Mouse (Mus musculus) spleen, postnatal 10 days (tissue): ENCODE data around the gene Bcas2.
"Not testable (repeated sequence)": the region's sequence is repeated elsewhere in the genome, so short reads cannot be mapped to it uniquely, and the experiment has no call there.

Source experiments
- DNase-seq, 2 experiments: peaks; one replicate each; pipeline ENCODE4 v3.0.0; 2021 to 2022; ENCODE audit warnings: low spot score in 2 of 2

Bcas2 gene

GRCm38 (mm10) chr3:103214593-103215285, 43.3 kb downstream of the Bcas2 start:
- DNase-seq: no peak

GRCm38 (mm10) chr3:103215399-103215798, 43.9 kb downstream of the Bcas2 start:
- DNase-seq: not testable (repeated sequence)

GRCm38 (mm10) chr3:103221435-103221834, 50.0 kb downstream of the Bcas2 start:
- no peak for DNase-seq

DNA sequence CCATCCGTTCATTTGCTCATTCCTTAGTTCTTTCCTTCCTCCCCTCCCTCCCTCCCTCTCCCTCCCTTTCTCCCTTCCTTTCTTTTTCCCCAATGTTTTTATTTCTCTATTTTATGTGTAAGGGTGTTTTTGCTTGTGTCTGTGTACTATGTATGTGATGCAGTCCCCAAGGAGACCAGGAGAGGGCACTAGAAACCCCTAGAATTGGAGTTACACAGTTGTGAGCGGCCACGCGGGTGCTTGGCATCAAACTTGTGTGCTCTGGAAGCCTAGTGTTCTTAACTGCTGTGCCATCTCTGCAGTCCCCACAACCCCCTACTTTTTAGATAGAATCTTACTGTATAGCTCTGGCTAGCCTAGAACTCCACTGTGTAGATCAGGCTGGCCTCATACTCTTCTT, 52.3 kb downstream of the Bcas2 start:
- peak; percentile 22 to 51 for DNase-seq

DNA sequence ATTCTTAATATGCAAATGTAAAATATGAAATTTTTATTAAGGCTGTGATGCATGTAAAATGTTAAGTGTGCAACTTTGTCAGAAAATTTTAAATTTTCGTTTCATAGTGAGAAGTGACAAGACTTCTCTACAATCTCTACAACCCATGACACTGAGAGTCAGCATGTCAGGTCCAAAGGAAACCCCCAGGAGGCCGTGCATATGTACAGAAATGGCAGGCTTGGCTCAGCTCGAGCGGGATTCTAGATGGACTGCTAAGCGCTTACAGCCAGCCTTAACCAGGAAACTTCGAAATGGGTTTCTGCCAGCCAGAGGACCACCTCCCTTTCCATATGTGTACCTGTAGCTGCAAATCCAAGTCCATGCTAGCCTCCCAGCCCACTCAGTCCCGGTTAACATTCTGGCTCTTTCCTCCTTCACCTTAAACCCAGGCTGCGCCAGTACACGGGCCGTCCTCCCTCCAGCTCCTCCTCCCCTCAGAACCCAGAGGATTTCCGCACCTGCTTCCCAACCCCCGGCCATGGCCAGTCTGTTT, 52.8 kb downstream of the Bcas2 start:
- DNase-seq: no peak

DNA sequence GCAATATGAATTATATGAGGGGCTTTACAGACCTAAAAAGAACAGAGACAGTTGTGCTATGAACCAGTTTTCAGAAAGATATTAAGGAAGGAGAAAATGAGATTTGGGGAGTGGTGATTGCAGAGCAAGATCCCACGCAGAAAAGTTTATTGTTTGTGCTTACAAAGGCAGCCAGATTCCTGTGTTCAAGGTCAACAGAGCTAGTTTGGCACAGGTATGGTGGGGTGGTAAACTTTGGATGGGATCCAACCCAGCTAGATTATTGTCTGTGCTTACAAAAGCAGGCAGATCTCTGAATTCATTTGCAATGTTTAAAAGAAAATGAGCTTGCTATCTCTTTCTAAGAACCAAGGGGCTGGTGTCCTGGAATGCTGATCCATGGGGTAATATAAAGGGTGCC, 56.3 kb downstream of the Bcas2 start:
- no peak for DNase-seq
